Mouse (Mus musculus) intestine, postnatal 0 days (tissue): ENCODE data around the gene Ahnak2. TPM values are rescaled to one million over a fixed set of nuclear protein-coding genes. Genes with fewer than 3 reads are reported as not detected.

ENCODE experiments used
- ATAC-seq: fragments of 200-750 bp; cut with Nextera tagmentation; 2 replicates; pipeline ENCODE4 v1.8.0; 2017; ENCODE audit warnings: mild to moderate bottlenecking, moderate TSS enrichment, moderate library complexity
- H3K27ac ChIP-seq: fragments of 300-500 bp; sonication (generic); 2 replicates; pipeline ENCODE4 v1.5.1; 2014; ENCODE audit warnings: mild to moderate bottlenecking, low read depth, low read length, moderate library complexity
- H3K27me3 ChIP-seq: fragments of 300-500 bp; sonication (generic); replicated peaks from 2 replicates; pipeline ENCODE4 v1.6.1; 2014; ENCODE audit warnings: low read length, mixed read lengths; ENCODE audit not compliant: control insufficient read depth, insufficient read depth
- H3K36me3 ChIP-seq: fragments of 300-500 bp; sonication (generic); 2 replicates; pipeline ENCODE4 v1.6.1; 2014; ENCODE audit warnings: mild to moderate bottlenecking, moderate library complexity; ENCODE audit not compliant: control insufficient read depth, insufficient read depth
- H3K4me1 ChIP-seq: fragments of 300-500 bp; sonication (generic); replicated peaks from 2 replicates; pipeline ENCODE4 v1.6.1; 2014; ENCODE audit warnings: antibody characterized with exemption, low read length, mixed read lengths; ENCODE audit not compliant: control insufficient read depth, insufficient read depth
- H3K4me2 ChIP-seq: fragments of 300-500 bp; sonication (generic); replicated peaks from 2 replicates; pipeline ENCODE4 v1.6.1; 2014; ENCODE audit warnings: low read depth, mild to moderate bottlenecking, moderate library complexity
- H3K4me3 ChIP-seq: fragments of 300-500 bp; sonication (generic); 2 replicates; pipeline ENCODE4 v1.5.1; 2014; ENCODE audit warnings: low read depth, low read length
- H3K9ac ChIP-seq: fragments of 300-500 bp; sonication (generic); 2 replicates; pipeline ENCODE4 v1.6.1; 2014; ENCODE audit warnings: mild to moderate bottlenecking, low read depth, low read length
- H3K9me3 ChIP-seq: fragments of 300-500 bp; sonication (generic); 2 replicates; pipeline ENCODE4 v1.6.1; 2016; ENCODE audit warnings: mixed run types; ENCODE audit not compliant: control insufficient read depth
- CTCF ChIP-seq: sonication (generic); IDR thresholded peaks from 2 replicates; pipeline ENCODE4 v1.5.1; 2016; ENCODE audit warnings: low read depth, mild to moderate bottlenecking, control low read depth, antibody characterized with exemption, moderate library complexity
- WGBS: fragments of 180-500 bp; shearing (Covaris S2); extraction: QIAGEN DNeasy Blood & Tissue Kit; methylation state at CpG from one replicate; pipeline ENCODE4 v1.1.7; 2014; 5-methylcytosine and 5-hydroxymethylcytosine counted together
- polyA plus RNA-seq: library from polyadenylated mRNA; unstranded; fragments of >200 nt; fragmentation: Nextera tagmentation; extraction: Ambion mirVana; gene quantifications from 2 replicates; pipeline ENCODE4 v1.2.1, GENCODE M21; 2015

The Ahnak2 gene
- polyA plus RNA-seq, 1 experiment from 2014 or later, result 1.6 TPM

DNA sequence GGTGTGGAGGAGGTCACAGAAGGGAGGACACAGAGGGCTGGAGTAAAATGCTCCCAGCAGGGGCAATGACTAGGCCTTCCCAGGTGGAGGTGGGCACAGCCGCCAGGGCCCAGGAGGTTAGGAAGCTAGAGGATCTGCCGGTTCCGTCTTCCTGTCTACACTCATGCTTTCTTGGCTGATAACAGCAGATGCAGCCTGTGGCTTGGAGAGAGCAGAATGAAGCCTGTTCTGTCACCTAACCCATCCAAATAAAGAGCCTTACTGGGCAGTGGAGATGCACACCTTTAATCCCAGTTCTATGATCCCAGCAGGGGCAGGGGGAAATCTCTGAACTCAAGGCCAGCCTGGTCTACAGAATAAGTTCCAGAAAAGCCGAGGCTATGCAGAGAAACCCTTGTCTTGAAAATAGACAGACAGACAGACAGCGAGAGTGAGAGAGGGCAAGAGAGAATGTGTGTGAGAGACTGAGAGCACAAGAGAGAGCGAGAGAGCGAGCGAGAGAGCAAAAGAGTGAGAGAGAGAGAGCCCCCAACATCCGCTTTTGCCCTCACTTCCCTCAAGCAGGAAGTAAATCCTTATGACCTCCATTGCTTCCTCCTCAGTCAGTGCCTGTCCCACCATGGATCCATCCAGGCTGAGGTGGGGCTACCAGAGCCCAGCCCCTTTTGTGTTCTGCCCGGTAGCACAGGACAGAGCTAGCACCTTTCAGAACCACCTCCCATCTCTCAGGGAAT lies 3.1 kb downstream of the Ahnak2 start:
- TF ChIP-seq CTCF, result no peak
- Histone ChIP-seq H3K36me3 (no peaks in the 10 kb centered on the region), H3K27ac (no peak overlapping the region), H3K4me1 (0 out of 2 replicates have a peak, but pooled peaks cover 3% of the 10 kb centered on the region), H3K9ac (no peak overlapping the region), H3K27me3 (peaks cover 17% of the 10 kb centered on the region), H3K4me3 (no peak overlapping the region), H3K9me3 (no peaks in the 10 kb centered on the region), H3K4me2 (no peak overlapping the region)
- 89% methylated on average over 10 of the region's 10 CpGs for WGBS
- ATAC-seq, result no peak

DNA sequence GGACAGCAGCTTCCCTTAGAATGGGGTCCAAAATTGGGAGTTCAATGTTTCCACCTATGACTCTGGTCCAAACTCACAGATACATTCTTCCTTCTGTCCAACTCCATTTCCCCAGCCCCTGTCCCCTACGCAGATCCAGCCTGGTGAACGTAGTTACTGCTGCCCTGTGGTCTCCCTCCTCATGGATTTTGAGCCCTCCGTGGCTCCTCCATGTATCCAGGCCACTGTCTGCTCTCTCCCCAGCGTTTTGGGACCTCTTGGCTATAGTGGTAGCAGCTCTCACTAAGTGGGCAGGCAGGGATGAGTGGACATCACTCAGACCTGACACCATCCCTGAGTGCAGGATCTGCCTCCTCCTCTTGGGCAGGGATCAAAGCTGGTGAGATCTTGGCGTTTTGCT lies 3.7 kb downstream of the Ahnak2 start:
- Histone ChIP-seq H3K9ac (no peak overlapping the region), H3K9me3 (no peaks in the 10 kb centered on the region), H3K4me1 (0 out of 2 replicates have a peak, but pooled peaks cover 5% of the 10 kb centered on the region), H3K4me3 (no peak overlapping the region), H3K4me2 (no peak overlapping the region), H3K27me3 (peaks cover 17% of the 10 kb centered on the region), H3K27ac (no peak overlapping the region), H3K36me3 (no peaks in the 10 kb centered on the region)
- 60% methylated on average over 5 of the region's 5 CpGs for WGBS
- no peak for ATAC-seq
- TF ChIP-seq CTCF, result no peak

- no peak overlapping the region for H3K4me3 ChIP-seq
- no peaks in the 10 kb centered on the region for H3K36me3 ChIP-seq
- no peak for TF ChIP-seq CTCF
- no peaks in the 10 kb centered on the region for H3K9me3 ChIP-seq
- no peak for ATAC-seq
- peaks cover 17% of the 10 kb centered on the region for H3K27me3 ChIP-seq
- H3K4me1 ChIP-seq, result 0 out of 2 replicates have a peak, but pooled peaks cover 5% of the 10 kb centered on the region
- no peak overlapping the region for H3K9ac ChIP-seq
- 23% methylated on average over 5 of the region's 5 CpGs for WGBS
- no peak overlapping the region for H3K27ac ChIP-seq
- H3K4me2 ChIP-seq, result no peak overlapping the region
These were observed 4.2 kb downstream of the Ahnak2 start for GRCm38 (mm10) chr12:112798332-112798681.

GRCm38 (mm10) chr12:112797672-112798331 lies 4.7 kb downstream of the Ahnak2 start:
- Histone ChIP-seq H3K9ac (no peak overlapping the region), H3K36me3 (no peaks in the 10 kb centered on the region), H3K4me1 (0 out of 2 replicates have a peak, but pooled peaks cover 5% of the 10 kb centered on the region), H3K27me3 (peaks cover 17% of the 10 kb centered on the region), H3K9me3 (no peaks in the 10 kb centered on the region), H3K4me2 (no peak overlapping the region), H3K4me3 (no peak overlapping the region), H3K27ac (no peak overlapping the region; the same call in 1 of the 2 replicates)
- TF ChIP-seq CTCF, result no peak
- no peak for ATAC-seq
- 38% methylated on average over 15 of the region's 15 CpGs for WGBS

DNA sequence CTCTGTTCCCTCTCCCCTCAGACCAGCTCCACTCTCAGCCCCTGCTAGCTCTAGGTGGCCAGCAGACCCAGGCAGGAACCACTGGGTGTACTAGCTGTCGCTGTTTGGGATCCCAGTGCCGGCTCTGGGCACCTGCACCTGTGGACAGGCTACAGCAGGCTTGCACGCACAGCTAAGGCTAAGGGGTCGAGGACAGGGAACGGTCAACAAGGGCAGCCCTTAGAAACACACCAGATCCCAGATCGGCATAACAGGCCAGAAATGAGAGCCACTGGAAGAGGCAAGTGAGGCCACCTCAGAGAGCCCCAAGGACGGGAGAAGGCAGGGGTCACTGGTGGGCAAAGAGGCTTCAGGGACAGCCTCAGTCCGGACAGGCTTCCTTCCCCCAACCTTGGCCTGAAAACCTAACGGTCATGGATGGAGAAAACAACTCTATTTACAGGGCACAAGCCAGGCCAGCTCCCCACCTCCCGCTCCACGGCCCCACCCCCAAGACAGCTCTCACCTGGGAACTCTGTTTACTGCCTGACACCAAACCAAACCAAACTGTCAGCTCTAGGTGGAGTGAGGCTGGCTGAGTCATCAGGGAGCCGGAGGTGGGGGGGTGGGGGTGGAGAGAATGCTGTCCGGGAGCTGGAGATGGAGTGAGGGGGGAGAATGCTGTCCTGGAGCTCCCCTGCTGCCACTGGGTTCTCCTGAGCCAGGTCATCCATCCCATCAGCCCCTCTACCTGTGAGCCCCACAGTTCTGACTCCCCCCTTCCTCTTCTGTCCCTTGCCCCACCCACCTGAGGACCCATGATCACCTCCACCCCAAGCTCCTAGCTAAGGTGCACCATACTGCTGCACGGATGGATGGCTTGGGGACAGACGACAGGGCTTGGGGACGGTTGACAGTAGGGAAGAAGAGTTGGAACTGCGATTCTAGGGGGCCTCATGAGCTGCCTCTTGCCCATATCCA lies 5.6 kb downstream of the Ahnak2 start:
- H3K4me1 ChIP-seq, result 0 out of 2 replicates have a peak, but pooled peaks cover 5% of the 10 kb centered on the region
- H3K27ac ChIP-seq, result no peak overlapping the region
- ATAC-seq, result no peak
- no peak overlapping the region for H3K4me2 ChIP-seq
- peaks cover 17% of the 10 kb centered on the region for H3K27me3 ChIP-seq
- no peak for TF ChIP-seq CTCF
- no peaks in the 10 kb centered on the region for H3K9me3 ChIP-seq
- H3K4me3 ChIP-seq, result no peak overlapping the region
- H3K9ac ChIP-seq, result no peak overlapping the region
- 38% methylated on average over 17 of the region's 17 CpGs for WGBS
- no peaks in the 10 kb centered on the region for H3K36me3 ChIP-seq
